Mouse (Mus musculus) adrenal gland, adult 8-10 months (tissue): ENCODE measurements around the gene Schip1. TPM values are rescaled to one million over a fixed set of nuclear protein-coding genes. Genes with fewer than 3 reads are reported as not detected.

Source experiments
- DNase-seq: peaks from one replicate; pipeline ENCODE4 v3.0.0; 2022
- total RNA-seq, 4 experiments: library from RNA; stranded (reverse); gene quantifications; 2 replicates each; pipeline ENCODE4 v1.2.4; 2022

Gene Schip1
- total RNA-seq, 4 experiments from 2014 or later = 7.6 to 8.7 (median 8.6) TPM

DNA sequence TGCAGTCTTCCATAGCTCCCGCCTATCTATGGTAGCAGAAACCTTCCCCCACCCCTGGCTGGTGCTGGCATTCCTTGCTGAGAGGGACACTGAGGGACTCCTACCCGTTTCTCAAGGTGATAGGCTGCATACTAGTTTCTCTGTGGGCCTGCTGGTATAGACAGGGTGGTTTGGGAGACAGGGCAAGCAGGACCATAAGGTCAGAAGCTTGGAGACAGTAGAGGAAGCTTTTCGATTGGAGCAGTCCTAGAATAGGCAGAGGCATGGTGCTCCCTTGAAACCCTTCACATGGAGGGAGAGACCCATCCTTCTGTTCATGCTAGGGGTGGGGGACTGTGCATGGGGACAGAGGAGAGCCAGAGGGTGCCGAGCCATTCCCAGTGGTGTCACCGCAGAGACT lies 558.4 kb downstream of the Schip1 start:
- DNase-seq = no peak

DNA sequence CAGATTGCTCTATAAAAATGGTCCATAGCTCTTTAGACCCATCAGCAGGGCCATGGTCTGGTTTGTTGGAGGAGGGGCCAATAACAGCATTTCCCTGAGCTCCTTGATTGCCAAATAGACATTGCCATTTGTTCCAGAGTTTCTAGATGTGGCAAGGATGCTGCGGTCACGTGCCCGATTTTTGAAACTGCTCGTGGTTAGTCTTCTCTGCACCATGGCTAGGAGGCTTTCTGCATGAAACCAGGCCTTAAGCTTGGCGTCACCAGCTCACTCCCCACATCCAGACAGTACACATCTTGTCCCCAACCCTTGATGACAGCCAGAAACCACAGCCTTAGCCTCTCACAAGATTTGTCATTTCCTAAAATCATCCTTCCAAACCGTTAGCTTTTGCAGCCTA lies 559.9 kb downstream of the Schip1 start:
- no peak for DNase-seq

DNA sequence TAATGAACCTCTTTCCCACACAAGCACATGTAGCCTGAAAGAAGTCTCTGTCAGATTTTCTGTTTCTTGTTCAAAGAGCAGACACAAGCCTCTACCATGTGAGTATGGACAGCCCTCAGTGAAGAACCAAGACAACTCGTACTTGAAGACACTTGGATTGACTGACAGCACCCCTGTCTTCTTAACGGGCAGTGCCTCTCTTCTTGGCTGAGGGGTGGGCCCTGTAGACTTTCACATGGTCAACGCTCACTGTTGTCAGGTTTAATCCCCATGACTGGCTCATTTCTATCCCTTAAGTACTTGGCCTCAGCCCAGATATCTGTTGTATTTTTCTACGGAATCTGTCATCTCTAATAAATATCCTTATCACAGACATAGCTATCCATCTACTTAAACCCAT lies 565.7 kb downstream of the Schip1 start:
- DNase-seq = no peak

DNA sequence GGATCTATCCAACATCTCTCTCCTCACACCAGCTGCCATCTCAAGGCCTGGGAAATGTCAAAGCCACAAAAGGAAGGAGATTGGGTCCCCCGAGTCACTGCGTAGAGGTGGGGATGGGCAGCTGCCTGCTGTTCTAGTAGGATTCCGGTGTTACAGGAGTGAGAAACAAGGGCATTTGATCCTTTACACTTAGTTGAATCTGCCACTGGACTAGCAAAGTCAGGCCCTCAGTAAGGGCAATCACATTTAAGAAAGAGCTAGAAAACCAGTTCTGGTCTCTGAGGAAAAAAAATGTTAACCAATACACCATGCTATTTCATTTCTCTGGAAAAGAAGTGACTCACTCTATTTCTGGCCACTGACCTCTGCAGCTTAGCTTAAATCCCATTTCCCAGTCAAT lies 566.2 kb downstream of the Schip1 start:
- DNase-seq = no peak

DNA sequence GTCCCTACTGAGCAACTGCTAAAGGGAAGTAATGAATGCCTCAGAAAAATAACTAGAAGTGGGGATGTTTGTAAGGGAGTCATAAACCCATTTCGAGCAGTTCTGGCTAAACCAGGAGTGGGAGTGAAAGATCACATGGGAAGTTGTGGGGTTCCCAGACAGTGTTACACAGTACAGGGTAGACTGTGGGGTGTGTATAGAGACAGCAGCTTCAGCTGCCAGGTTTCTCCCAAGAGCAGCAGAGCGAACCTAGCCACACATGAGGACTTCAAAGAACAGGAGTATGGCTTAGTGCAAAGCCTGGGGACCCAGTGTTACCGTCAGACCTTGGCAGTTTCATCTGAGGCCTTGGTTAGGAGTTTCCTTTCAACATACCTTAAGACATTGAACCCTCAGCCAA lies 568.1 kb downstream of the Schip1 start:
- no peak for DNase-seq

DNA sequence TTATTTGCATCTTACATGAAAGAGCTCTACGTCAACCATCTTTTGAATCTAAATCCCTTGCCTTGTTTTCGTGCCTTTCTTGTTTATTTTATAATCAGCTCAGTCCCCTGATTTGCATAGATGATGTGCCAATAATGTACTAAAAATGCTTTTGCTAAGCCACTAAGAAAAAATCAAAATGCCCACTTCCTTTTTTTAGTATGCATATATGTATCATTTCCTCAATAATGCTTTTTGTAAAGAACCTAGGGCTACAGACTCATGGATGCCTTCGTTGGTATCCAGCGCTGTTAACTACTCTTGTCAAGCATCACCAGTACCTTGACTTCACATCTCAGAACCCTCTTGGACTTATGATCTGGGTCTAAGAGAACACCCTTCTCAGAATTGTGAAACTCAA lies 569.0 kb downstream of the Schip1 start:
- no peak for DNase-seq

DNA sequence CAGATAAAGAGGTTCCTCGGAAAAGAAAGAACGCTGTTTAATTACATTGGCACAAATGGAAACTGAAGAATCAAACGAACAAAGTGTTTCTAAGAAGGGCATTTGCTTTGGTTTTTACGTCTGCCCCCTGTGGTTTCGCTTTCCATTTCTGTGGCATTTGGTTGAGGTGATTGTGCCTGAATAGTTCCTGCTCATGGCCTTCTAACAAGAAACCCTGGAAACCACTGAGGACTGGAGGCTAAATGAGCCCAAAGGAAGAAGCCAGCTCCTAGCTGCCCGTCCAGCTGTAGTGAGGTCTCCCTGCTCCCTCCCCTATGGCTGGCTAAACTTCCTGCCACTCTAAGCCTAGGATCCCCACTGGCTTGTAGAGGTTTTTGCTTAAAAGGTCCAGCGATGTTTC lies 573.4 kb downstream of the Schip1 start:
- DNase-seq = no peak

DNA sequence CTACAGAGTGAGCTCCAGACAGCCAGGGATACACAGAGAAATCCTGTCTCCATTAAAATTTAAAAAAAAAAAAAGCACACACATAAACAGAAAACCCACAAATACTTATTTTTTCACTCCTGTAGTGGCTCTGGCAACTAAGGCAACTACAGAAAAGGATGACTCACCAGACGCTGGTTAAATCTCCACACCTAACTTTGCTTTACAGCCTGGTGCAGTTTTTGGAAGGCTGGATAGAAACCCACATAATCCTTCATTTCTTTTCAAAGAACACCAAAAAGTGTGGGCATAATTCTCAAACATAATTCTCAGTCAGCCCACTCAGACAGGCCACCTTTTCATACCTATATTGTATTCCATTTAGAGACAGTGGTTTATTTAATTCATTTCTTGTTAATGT lies 574.1 kb downstream of the Schip1 start:
- DNase-seq = no peak

DNA sequence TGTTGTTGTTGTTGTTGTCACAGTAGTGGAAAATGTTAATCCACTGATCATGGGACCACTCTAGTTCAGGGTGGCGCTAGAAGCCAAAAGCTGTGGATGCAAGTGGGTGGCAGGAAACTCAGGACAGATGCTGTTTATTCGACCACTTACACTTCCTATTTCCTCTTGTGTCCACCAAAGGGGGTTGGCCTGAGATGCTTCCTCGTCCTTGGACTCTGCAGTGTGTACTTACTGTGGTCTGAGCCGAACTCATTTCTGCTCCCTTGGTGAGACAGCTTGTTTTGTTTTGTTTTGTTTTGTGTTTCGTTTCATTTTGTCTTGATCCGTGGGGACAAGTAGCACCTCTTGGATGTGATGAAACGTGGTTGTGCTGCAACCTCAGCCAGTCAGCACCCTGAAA lies 578.3 kb downstream of the Schip1 start:
- no peak for DNase-seq

DNA sequence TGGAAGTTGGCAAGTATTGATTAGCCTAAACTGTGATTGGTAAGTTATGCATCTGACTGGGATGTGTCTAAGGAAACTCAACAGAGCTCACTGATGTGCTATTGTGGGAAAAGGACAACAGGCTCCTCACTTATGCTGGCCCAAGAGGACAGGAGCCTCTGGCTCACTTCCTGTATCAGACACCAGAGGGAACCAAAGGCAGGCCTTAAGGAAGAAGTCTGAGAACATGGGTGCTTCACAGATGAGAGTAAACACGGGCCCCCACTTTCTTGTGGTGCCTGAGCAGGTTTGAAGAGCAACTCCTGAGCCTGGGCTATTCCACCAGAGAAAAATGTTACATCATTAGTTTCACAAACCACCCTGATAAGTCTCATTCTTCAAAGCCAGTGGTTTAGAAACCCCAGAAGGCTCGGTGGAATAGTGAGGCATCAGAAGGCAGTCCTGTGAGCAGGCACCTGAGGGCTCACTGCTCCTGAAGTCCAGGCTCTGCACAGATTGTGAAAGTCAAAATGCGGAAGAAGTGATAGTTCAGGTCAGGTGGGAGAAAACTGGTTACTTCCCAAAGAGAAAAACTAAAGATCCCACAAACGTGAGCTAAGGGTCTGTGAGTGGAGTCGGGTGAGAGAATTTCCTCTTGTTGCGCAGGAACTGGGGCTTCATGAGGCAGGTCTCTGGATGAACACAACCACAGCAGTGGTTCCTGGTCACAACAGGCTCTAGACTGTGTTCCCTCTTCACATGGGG lies 582.0 kb downstream of the Schip1 start:
- DNase-seq = no peak

DNA sequence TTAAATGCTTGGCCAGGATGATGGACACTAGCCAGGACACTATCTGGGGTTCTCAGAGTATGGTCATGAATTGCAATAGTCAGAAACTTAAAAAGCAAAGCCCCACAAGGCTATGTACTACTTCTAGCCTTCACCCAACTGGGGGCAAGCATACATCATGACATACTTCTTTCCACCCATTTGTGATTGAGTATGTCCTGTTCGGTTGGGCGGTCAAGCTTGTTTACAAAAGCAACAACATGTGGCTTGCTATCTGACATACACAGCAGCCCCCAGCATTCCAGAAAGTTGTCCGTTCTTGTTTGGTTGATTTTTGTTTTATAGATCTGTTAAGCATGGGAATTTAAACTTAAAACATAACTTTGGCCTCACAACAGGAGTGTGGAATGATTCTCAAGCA lies 582.7 kb downstream of the Schip1 start:
- DNase-seq = no peak

DNA sequence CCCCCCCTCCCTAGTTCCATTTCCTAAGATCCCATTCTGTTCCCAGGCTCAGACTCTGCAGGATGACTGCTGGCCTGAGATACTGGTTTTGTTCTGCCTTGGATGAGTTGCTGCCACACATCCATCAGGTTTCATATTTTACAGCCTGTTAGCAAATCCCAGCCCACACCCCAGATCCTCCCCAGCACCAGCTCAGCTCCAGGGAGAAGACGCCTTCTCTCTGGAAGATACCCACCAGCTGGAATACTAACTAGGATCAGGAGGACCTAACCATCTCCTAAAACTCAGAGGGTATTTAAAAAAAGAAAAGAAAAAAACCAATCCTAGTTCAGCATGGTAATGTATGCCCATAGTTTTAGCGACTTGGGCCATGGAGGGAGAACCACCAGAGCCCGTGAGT lies 585.6 kb downstream of the Schip1 start:
- no peak for DNase-seq

DNA sequence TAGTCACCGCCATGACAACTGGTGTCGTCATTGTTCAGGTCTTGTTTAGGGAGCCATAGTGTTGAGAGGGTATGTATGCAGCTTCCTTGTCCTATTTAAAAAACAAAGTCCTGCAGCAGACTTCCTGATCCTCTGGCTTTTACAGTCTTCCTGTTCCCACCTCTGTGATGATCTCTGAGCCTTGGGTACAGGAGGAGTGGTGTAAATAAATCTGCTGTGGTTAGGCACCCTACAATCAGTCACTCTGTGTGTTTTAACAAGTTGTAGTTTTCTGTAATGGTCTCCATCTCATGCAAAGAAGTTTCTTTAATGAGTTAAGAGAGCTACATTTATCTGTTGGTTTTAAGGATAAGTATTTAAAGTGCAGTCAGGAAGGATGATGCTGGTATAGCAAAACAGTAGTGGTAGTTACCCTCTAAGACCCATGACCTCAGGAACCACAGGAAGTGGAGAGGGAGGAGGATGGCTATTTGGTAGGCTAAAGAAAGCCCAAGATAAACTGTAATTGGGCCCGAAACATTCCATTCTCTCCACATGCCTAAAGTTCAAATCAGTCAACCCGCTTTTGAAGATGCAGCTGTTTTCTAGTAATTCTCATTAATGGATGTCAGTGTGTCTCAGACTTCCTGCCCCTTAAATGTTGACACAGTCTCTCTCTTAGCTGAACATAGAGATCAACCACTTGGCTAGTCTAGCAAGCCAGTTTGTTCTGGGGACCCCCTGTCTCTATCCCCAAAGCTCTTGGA lies 592.2 kb downstream of the Schip1 start:
- no peak for DNase-seq

DNA sequence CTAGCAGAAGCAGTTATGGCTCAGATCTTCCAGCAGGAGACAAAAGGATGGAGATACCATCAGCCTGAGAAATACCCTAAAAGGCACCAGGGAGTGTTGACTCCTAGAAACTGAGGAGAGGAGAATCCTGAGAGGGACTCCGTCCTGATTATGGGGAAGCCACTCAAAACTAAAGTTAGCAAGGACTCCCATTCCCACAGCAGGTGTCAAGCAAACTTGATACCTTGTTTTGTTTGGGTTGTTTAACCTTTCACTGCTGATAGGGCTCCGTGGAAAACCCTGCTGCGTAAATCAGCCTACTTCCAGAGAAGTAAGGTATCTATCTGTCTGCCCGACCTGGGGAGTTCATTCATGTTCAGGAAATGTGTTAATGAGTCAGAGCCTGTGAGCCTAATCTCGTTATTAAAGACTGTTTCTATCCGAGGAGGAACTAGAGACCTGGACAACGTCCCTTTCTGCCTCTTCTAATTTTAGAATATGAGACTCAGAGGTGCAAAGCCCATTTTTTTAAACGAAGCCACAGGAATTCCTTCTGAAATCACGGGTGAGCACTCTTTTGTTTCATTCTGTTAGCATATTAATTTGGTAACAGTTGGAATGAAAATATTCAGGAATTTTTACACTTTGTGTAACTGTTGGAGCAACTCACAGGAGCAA lies 593.1 kb downstream of the Schip1 start:
- DNase-seq = no peak

DNA sequence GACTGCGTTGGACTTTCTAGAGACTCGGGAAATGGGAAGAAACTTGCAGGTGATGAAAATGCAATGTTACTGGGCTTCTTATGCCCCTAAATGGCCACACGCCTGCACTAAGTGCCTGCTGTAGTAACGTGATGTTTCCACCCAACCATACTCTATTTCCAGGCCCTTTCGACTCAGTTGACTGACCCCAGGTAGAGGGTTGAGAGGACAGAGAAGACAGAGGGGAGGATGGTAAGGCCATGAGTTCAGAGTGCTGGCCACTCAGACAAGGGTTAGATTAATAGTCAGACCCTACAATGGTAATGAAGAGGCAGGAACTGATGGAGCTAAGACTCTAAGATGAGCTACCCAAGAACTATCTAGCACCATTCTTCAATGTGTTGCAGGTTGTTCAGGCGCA lies 595.4 kb downstream of the Schip1 start:
- DNase-seq = no peak

DNA sequence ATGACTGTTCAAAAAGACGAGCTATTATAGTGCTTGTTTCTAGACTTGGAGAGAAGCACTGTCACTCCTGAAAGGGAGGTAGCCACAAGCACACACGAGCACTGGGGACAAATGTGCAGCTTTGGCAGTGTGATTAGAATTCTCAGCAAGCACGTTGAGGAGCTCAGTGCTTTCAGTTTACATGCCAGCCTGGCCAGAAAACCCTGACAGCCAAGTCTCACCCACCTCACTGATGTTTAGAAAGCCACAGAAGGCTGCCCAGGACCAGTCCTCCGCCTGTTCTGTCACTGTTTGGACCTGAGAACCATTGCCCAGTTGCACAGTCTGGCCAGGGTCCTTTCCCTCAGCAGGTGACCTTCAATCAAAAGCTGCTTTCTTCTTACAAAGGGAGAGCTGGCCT lies 595.9 kb downstream of the Schip1 start:
- no peak for DNase-seq

DNA sequence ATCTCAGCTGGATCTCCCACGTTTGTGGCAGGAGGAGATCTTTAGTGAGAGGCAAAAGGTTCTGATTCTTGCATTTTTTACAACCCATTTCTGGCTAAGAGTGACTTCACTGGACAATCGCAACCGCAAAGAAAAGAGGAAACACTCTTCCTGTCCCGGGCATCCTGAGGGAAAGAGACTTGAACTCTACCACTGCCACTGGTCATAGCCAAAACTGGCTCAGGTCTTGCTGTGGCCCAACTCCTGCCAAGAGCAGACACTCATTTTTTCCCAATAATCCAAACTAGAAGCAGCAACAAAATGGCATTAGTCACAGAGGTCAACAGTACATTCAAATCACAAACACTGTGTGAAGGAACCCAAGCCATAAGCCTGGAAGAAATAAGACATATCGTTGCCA lies 597.8 kb downstream of the Schip1 start:
- no peak for DNase-seq

DNA sequence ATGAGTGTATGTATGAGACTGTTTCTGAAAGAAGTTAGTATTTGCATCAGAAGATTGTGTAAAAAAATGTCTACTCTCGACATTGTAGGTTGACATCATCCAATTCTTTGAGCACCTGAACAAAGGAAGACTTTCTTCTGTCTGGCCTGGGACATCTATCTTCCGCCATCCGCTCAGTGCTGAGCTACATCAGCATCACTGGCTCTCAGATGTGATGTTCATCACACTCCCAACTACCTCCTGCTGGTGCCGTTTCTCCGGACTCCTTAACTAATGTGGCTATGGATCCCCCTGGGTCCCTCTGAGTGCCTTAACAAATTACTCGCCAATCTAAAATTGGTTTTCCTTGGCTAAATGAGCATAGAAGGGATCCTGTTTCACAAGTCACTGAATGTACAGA lies 599.7 kb downstream of the Schip1 start:
- no peak for DNase-seq

DNA sequence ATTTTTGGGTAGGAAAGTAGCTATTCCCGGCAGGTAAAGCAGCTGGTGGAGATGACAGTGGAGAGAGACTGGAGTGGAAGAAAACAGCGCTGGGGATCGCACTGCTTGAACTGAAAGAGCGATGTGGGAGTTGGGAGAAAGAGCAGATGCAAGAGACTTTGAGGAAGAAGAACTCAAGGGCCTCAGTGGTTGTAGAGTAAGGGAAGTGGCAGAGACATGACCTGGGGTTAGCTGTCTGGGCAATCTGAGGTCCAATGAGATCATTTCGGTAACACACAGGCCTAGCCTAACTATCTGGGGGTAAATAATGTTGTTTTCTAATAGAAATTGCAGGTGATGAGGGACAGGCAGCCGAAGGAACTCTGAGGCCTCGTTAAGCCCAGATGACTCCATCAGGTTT lies 601.8 kb downstream of the Schip1 start:
- DNase-seq = no peak

DNA sequence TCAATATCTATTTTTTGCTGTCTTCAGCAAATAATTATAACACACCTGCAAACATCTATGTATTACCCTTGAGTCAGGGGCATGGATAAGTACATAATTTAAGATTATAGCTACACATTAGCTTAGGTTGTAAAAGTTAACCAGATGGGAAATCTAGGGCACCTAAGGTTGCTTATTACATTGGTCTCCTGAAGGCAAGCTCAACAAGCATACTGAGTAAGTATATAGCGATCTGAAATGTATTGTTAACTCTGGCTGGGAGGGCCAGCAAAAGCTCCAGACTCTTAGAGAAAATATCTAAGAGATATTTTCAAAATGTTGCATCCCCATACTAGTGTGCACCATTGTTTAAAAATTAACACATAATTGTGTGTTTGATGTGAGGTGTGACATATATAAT lies 603.2 kb downstream of the Schip1 start:
- DNase-seq = no peak

DNA sequence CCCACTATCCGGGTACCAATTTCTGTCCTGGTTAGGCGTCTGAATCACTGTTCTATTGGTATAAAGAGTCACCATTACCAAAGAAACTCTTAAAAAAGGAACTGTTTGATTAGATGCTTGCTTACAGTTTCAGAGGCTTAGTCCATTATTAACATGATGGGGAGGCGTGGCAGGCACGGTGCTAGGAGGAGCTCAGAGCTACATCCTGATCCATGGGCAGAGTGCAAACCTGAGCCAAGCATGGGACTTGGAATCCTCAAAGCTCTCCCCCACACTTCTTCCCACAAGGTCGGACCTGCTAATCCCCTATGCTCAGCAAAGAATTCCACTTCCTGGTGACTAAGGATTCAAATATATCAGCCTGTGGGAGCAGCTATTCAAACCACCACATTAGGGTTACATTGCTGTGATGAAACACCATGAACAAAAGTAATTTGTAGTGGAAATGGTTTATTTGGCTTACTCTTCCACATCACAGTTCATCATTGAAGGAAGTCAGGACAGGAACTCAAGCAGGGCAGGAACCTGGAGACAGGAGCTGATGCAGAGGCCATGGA lies 604.9 kb downstream of the Schip1 start:
- DNase-seq = no peak

DNA sequence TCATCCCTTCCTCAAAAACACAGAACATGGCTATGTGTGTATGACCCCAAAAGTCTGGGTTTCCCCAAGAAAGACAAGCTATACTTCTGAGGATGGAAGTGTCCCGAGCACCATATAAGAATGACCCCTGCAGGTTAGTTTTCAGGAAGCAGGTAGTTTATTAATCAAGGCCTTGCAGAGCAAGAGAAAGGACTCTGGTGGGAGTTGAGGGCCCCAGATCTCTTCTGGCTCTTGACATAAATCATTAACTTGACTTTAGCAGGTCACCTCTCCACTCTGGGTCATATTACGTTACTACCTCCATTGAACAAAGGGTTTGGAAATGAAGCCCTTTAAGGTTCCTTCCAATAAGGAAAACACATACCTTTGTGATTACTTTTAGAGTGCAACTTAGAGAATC lies 610.1 kb downstream of the Schip1 start:
- DNase-seq = no peak

DNA sequence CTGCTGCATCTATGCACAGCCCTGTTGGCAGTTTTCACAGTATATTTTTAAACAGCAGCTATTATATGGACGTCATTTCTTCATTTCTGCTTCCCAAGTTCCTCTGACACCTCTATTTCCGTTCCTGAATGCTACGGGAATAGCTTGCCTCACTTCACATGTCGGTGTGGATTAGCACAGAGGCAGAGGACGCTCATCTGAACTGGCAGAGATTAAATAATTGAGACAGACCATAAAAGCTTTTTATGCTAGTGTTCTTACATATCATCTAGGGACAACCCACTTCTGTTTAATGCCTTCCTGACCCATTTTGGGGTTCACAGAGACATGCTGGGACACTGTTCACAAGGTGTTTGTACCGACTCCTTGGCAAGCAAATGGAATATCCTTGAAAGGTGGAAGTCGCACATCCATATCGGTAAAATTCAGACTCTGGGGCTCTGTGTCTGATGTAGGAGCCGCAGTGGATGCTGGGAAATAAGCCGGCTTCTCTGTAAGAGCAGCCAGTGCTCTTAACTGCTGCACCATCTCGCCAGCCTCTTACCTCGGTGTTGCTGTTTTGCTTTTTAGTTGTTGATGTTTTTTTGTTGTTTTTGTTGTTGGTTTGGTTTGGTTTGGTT lies 610.7 kb downstream of the Schip1 start:
- DNase-seq = no peak
